Mouse (Mus musculus) brain, embryonic 14.5 days (tissue): ENCODE results near the gene Isoc2a.

Experiments used
- CTCF ChIP-seq: fragments of 200-500 bp; IDR thresholded peaks from 2 replicates; pipeline ENCODE4 v1.5.1; 2012; ENCODE audit warnings: inconsistent platforms, mild to moderate bottlenecking, moderate library complexity, borderline replicate concordance; ENCODE audit not compliant: insufficient read depth, insufficient read length; ENCODE audit errors: extremely low read depth
- POLR2A ChIP-seq: fragments of 200-500 bp; IDR thresholded peaks from 2 replicates; pipeline ENCODE4 v1.6.1; 2012; ENCODE audit warnings: mild to moderate bottlenecking, inconsistent platforms, borderline replicate concordance; ENCODE audit not compliant: poor library complexity, insufficient read depth, insufficient read length, severe bottlenecking; ENCODE audit errors: extremely low read depth

- TF ChIP-seq CTCF (no peak), POLR2A (0 out of 2 replicates have a peak, but pooled peaks have one; percentile 25)
These were observed 45.6 kb downstream of the Isoc2a start for GRCm38 (mm10) chr7:4922508-4922907.
